In the genomic region with DNA sequence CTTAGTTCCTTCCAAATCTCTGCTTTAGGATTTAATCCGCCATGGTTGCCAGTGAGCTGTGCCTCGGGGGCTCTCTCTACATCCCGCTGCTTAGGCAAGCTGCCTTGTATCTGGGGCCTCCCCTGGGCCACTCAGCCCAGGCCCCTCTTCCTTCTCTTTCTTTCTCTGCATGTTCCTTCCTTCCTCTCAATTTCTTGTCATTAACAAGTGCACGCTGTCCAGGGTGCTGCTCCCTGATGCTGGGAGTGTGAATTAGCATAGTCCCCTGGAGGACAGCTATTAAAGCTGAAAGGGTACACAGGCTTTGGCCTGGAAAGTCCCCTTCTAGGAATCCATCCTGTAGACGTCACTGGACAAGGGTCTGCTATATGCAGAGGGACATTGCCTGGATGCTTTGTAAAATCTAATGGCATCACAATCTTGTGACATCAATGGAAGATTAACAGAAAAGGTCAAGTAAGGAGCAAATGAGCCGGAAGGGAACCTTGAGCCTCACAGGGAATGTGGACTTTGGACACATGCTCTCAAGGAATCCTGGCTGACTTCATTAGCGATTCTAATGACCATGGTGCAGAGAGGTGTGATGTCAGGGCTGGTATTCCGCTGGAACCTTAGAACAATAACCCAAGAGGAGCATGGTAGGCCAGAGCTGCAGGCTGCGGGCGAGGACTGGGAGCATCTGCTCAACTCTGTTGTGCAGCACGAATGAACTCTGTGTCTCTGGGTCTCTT, we compare ENCODE assay signal across 1 mouse cellular context.
TF ChIP-seq lines count a peak whose summit lies in the region.

No protein-coding gene starts in this region.

TF ChIP-seq in MEL, 35 proteins besides CTCF, POLR2A, EP300 and RAD21:
- no peak for TF ChIP-seq MYB (IDR thresholded peaks at IDR 0.05; ENCODE audit: low read depth, low read length)
- no peak for TF ChIP-seq NELFE (IDR thresholded peaks at IDR 0.05; ENCODE audit: low read depth, low read length)
- no peak for TF ChIP-seq CHD1 (IDR thresholded peaks at IDR 0.05; ENCODE audit: low read depth, low read length)
- TF ChIP-seq JUND (IDR thresholded peaks at IDR 0.05; ENCODE audit: low read depth, low read length): no peak
- no peak for TF ChIP-seq MEF2A (IDR thresholded peaks at IDR 0.05; ENCODE audit: extremely low read depth, insufficient replicate concordance, low read depth, low read length, poor library complexity, severe bottlenecking)
- no peak for TF ChIP-seq GABPA (IDR thresholded peaks at IDR 0.05; ENCODE audit: low read depth, low read length)
- no peak for TF ChIP-seq TAL1 (IDR thresholded peaks at IDR 0.05; ENCODE audit: low read length)
- TF ChIP-seq POLR2AphosphoS2 (IDR thresholded peaks at IDR 0.05; ENCODE audit: low read length): no peak
- TF ChIP-seq POLR2AphosphoS5 (IDR thresholded peaks at IDR 0.05; ENCODE audit: borderline replicate concordance, low read depth, low read length): no peak
- TF ChIP-seq GATA1 (IDR thresholded peaks at IDR 0.05; ENCODE audit: low read depth, low read length): no peak
- no peak for TF ChIP-seq MAFK (IDR thresholded peaks at IDR 0.05; ENCODE audit: borderline replicate concordance, low read depth, low read length)
- no peak for TF ChIP-seq MAX (IDR thresholded peaks at IDR 0.05; ENCODE audit: low read length)
- TF ChIP-seq ELF1 (IDR thresholded peaks at IDR 0.05; ENCODE audit: low read depth, low read length): no peak
- TF ChIP-seq ZMIZ1 (IDR thresholded peaks at IDR 0.05; ENCODE audit: low read depth, low read length): no peak
- TF ChIP-seq TCF12 (IDR thresholded peaks at IDR 0.05; ENCODE audit: low read depth, low read length): no peak
- no peak for TF ChIP-seq USF2 (IDR thresholded peaks at IDR 0.05; ENCODE audit: borderline replicate concordance in 1 of 2, insufficient read depth in 1 of 2, low read depth in 1 of 2, low read length in 2 of 2)
- TF ChIP-seq MYC (IDR thresholded peaks at IDR 0.05; ENCODE audit: low read depth, low read length): no peak
- no peak for TF ChIP-seq CHD2 (IDR thresholded peaks at IDR 0.05; ENCODE audit: low read length)
- no peak for TF ChIP-seq UBTF (IDR thresholded peaks at IDR 0.05; ENCODE audit: borderline replicate concordance, insufficient read depth, low read depth, low read length)
